Mouse (Mus musculus) lung, postnatal 36 days (tissue): ENCODE data around the gene 6430548M08Rik.

Experiments used
- DNase-seq: peaks from one replicate; pipeline ENCODE4 v3.0.0; 2022; ENCODE audit warnings: mixed read lengths

The 6430548M08Rik gene

GRCm38 (mm10) chr8:120113758-120114255, at the start of gene 6430548M08Rik:
Gene 6430548M08Rik (plus strand): TSS chr8:120114152.
- DNase-seq: peak; percentile 100

DNA sequence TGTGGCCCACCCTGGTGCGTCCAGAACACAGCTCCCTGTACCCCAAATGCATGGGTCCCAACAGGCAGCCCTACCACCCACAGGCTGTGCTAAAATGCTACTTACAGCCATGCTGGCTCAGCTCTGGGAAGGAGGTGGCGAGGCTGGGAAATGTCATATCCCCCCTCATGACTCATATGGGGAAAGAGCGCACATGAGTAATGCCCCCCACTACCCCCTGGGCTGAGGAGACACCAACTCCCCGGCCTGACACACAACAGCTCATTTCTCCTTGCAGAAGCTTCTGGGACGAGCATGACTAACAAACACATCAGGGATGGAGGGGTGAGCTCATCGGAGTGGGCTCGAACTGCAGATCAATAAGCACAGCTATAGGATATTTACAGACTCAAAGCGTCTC, 48.3 kb upstream of the 6430548M08Rik start:
- DNase-seq: no peak

- peak; percentile 15 for DNase-seq
Measured at GRCm38 (mm10) chr8:120066226-120066625, 47.7 kb upstream of the 6430548M08Rik start.

DNA sequence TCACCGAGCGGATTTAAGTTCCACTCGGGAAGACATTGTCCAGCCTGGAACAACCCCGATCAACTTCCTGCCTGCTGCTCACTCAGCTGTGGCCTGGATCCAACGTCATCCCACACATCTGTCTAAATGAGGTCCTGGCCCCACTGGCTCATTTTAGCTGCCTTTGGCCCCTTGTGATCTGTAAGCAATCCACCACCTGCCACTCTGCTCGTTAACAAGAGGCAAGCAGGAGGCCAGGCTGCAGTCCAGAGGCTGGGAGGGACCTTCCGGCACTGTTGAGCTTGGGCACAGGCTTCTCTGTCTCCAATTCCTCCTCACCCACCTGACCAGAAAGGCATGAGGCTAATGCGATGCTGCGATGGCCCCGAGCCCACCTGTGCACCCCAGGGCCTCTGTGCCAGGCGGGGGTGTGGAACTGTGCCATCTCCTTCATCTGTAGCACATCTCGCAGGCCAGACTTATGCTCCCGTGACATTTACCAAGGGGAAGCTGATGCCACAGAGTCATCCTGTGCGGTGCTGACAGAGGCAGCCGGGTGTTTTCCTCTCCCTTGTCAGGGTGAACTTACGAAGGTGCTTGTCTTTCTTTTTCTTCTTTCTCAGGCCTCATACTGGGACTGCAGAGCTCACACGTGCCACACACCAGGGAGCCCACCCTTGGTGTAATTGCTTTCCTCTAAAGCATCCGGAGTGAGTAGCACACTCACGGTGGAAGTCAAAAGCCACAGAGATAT, 45.9 kb upstream of the 6430548M08Rik start:
- DNase-seq: peak; percentile 80

DNA sequence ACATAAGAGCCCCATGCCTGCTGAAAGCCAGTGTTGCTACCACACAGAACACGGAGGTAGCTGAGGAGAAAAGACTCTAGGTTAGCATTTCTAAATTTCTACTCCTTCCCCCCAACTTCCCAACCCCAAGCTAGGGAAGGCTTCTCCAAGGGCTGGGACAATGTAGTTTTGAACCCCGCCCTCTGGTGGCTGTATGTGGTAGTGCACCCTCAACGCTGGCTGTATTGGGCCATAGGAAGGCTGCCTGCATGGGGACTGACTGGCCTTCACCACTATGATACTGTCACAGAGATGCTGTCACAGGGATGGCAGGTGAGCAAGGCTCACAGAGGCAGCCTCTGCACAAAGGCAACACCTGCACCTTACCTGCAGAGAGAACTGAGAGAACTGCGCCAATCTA, 42.3 kb upstream of the 6430548M08Rik start:
- peak; percentile 93 for DNase-seq

GRCm38 (mm10) chr8:120072259-120072658, 41.7 kb upstream of the 6430548M08Rik start:
- DNase-seq: no peak

GRCm38 (mm10) chr8:120072827-120073226, 41.1 kb upstream of the 6430548M08Rik start:
- DNase-seq: peak; percentile 15

DNA sequence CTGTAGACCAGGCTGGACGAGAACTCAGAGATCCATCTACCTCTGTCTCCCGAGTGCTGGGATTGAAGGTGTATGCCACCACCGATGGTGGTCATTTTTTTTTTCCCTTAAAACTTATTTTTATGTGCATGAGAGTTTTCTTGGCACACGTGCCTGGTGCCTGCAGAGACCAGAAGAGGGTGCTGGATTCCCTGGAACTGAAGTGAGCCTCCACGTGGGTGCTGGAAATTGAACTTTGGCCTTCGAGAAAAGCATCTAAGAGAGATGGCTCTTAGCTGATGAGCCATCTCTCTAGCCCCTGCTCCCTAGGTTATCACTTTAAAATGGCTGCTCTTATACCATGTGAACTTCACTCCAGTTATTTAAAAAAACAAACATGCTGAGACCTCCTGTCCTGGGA, 39.4 kb upstream of the 6430548M08Rik start:
- DNase-seq: no peak

- no peak for DNase-seq
Measured at GRCm38 (mm10) chr8:120075347-120075746, 38.6 kb upstream of the 6430548M08Rik start.

GRCm38 (mm10) chr8:120078080-120078479, 35.9 kb upstream of the 6430548M08Rik start:
- peak; percentile 85 for DNase-seq

DNA sequence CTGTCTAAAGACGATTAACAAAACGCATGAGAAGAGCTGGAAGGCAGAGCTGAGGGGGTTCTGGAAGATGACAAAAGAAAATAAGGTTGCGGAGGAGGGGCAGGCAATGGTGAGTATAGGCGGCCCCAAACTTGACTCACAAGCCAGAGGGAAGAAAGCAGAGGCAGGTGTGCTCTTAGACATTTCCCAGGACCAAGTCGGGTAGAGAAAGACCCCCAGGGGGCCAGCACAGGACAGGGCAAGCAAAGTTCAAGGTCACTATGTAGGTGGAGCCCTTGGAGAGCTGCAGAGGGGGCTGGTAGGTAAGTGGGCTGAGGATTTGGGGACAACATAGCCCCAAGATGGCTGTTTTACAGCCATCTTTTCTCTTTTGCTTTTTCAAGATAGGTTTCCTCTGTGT, 34.6 kb upstream of the 6430548M08Rik start:
- no peak for DNase-seq

DNA sequence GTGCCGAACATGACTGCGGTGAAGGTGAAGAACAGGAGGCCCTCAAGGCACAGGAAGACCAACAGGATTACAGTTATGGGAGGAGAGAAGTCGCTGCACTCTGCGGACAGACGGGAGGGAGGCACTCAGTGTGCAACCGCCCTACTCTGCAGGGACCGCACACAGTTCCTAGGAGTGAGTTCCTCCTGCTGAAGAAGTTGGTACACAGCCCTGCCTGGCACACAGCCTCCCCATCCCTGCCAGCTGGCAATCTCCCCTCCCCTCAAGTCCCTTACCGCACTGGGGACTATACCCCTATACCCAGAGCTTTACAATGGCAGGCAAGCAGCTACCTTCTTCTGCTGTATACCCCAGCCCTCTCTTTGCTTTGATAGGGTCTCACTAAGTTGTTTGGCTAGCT, 30.7 kb upstream of the 6430548M08Rik start:
- DNase-seq: no peak

GRCm38 (mm10) chr8:120084783-120085182, 29.2 kb upstream of the 6430548M08Rik start:
- no peak for DNase-seq

GRCm38 (mm10) chr8:120089511-120089910, 24.4 kb upstream of the 6430548M08Rik start:
- DNase-seq: no peak

DNA sequence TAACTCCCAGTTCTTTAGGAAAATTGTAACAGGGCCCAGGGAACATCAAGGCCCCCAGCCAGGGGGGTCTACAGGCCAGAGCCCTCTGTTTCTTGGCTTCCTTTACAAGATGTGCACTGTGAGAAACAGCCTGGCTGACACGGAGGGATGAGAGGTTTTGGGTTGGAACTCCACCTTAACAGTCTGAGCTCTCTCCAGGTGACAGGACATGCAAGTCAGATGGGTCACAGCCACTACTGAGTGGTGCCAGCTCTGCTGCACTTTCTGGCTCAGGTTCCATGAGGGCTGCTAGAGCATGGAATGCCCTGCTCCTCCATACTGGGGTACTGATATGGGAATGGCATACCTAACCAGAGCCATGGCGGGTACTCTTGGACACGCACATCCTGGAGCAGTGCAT, 22.9 kb upstream of the 6430548M08Rik start:
- no peak for DNase-seq

- no peak for DNase-seq
Measured at GRCm38 (mm10) chr8:120093103-120093502, 20.8 kb upstream of the 6430548M08Rik start.

DNA sequence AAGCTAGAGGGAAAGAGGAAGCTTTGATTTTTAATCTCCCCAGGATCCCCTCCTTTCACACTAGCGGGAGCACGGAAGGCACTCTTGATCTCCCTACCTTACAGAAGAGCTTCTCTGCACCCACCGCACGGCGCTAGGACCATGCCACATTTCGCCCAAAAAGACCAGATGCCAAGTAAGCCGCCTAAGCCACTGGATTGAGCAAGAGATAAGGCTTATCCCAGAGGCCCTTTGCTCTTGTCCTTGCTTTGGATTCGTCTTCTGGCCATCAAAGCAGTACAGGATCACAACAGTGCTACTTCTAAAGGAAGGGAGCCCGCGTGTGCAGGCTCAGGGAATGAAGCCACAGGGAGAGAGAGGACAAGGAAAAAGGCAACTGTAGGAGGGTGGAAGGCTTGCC, 19.2 kb upstream of the 6430548M08Rik start:
- DNase-seq: no peak

DNA sequence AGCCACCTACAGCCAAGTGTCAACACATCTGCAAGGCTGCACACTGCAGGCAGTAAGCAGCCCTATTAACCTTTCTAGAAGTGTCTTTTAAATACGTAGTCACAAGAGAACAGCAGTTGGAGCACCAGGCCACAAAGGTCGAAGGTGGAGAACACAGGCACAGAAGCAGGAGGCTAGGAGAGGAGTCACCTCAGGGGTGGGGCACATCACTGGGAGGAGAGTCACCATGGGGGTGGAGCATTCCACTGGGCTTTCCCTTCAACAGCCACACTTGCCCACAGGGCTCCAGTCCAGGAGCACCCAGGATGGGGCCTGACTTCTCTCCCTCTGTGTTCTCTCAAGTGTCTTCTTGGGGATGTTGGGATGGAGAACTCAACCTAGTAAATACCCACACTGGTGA, 17.5 kb upstream of the 6430548M08Rik start:
- DNase-seq: no peak

DNA sequence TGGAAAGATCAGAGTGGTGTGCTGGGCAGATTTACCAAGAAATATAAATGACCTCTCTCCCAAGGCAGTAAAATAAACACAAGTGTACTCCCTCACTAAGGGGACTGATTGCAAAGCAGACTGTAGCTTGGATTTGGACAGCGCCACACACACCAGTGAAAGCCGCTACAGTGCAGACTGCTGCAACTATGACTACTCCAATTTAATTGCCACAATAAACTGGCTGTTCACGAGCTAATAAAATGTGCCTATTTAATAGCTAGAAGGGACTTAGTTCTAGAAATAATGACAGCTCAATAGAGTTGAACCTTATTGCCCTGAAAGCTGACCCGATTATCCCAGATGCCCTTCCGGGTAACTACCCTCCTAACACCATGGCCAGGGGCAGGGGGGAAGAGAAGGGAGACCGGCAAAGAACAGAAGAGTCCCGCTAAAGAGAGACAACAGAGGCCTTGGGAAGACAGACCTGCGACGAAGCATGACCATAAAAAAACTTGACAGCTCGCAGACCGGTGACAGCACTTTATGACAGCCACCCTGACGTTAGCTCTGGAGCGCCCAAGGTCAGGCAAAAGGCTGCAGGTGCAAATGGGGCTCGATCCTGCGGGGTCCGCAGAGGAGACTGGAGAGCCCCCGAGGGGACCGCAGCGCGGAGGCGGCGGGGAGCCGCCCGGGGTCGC, 13.4 kb upstream of the 6430548M08Rik start:
- DNase-seq: no peak

DNA sequence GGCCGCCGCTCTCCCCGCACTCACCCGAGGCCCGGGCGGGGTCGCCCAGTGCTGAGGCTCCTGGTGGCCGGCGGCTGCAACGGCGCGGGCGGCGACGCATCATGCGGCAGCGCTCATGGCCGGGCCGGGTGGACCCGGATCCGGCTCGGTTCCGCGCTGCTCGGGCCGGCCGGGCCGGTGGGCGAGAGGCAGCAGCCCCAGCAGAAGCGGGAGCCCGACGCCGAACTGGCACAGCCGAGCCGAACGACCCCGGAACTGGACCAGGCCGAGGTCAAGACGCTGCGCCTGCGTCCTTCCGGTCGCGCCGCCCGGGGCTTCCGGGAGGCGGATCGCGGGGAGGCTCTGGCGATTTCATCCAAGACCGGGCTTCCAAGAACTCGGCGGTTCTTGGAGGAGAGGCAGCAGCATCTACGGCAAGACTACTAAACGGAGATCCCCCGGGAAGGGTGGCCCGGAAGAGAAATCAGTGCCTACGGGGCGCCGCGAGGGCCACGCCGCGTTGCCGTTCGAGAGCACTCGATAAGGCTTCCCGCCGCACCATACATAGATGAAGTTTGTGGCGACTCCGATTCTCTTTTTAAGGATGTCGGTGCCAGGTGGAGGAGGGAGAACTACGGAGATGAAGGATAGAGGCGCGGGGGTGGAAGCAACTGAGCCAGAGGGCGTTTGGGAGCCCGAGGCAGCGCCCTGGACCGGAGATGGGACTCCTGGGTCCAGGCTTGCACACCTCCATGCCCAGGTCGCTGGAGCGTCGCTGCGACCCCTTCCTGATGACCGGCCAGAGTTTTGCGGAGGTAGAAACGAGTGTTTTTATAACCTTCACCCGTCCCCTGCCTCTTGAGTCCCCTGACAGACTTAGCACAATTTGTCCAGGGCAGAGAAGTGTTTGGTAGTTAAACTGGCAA, 12.6 kb upstream of the 6430548M08Rik start, which contains the start of gene Zdhhc7:
Gene Zdhhc7, minus strand, starts transcription at position 415 of the 905 bp plus-strand sequence.
- peak; percentile 86 for DNase-seq

DNA sequence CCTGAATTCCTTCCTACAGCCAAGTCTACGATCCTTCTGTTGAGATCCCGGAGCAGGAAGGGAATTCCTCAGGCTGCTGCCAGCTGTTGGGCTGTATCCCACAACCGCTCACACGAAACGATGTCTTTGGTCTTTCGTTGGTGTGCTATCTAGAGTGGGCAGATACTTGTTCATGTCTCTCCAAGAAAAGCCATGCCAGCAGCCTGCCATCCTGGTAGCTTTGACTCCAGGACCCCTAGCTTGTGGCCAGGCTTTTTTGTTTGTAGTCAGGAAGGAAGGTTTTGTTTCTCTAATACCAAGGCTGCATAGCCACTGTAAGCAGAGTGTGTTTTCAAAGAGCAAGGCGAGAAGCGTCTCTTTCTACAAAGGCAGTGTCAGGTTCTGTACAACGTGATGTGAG, 10.0 kb upstream of the 6430548M08Rik start:
- DNase-seq: peak; percentile 56

- DNase-seq: peak; percentile 96
Measured at GRCm38 (mm10) chr8:120104721-120105272, 9.2 kb upstream of the 6430548M08Rik start.

- DNase-seq: peak; percentile 76
Measured at GRCm38 (mm10) chr8:120109149-120109548, 4.8 kb upstream of the 6430548M08Rik start.
